Mouse (Mus musculus) kidney, postnatal 36 days (tissue): ENCODE results near the gene Evc.

Experiments used
- DNase-seq, 2 experiments: peaks; one replicate each; pipeline ENCODE4 v3.0.0; 2021 to 2022; ENCODE audit warnings: mixed read lengths in 2 of 2

Gene Evc

DNA sequence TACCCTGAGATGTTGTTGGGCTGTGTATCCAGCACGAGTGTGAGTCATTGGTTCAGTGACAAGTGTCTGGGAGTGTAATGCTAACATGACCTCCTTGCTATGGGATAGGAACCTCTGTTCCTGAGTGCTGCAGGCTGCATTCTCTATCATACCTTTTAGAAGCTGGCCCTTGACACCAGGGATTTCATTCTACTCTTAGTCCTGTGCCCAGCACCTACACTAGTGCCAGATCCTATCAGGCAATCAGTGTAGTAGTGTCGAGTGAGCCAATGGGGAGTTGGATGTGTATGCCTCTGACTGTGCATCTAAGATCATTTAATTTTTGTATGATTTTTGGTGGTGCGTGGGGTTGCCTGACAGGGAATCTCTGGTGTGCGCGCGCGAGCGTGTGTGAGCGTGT is 95.5 kb downstream of the Evc start:
- no peak for DNase-seq

DNA sequence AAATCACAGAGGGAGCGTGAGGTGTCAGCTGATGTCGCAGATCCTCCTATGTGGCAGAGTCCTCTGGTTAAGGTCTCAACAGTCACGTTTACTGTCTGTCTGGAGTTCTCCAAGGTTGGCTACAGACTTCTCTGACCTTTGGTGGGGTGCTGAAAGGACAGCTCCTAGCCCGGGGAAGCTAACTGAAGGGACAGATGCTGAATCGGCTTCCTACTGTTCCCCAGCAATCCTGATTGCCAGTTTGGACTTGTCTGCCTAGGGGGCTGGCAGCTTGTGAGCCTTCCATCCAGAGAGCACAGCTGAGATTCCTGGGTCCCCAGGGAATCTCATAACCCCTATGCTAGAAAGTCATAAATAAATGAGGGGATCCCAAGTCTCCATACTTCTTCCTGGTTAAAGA is 96.1 kb downstream of the Evc start:
- peak in 1 of 2 experiments; percentile 58 for DNase-seq
